Mouse (Mus musculus) MEL (cell line): ENCODE results near the gene Olfr591. TPM values are rescaled to one million over a fixed set of nuclear protein-coding genes. Genes with fewer than 3 reads are reported as not detected.
"Not testable (repeated sequence)": the region's sequence is repeated elsewhere in the genome, so short reads cannot be mapped to it uniquely, and the experiment has no call there.

Experiments
- DNase-seq: peaks from one replicate; pipeline ENCODE4 v3.0.0; 2011; ENCODE audit warnings: low read depth, low spot score
- H3K27ac ChIP-seq: 2 replicates; pipeline ENCODE4 v1.5.1; 2012; ENCODE audit warnings: low read depth, mild to moderate bottlenecking, control low read depth, low read length, moderate library complexity; ENCODE audit not compliant: control insufficient read depth
- H3K27me3 ChIP-seq, 2 experiments: fragments of 150-350 bp in 1 of 2; sonication (generic) in 1 of 2; 2 replicates each; pipeline ENCODE4 v1.6.1; 2012; ENCODE audit warnings: low read length in 2 of 2, mild to moderate bottlenecking in 2 of 2, improper control_type of control experiment in 1 of 2, moderate library complexity in 1 of 2; ENCODE audit not compliant: insufficient read depth in 2 of 2, control insufficient read depth in 1 of 2
- H3K36me3 ChIP-seq, 2 experiments: 2 replicates each; pipeline ENCODE4 v1.6.1; 2012 to 2014; ENCODE audit warnings: low read length in 2 of 2, improper control_type of control experiment in 1 of 2, inconsistent platforms in 1 of 2, mild to moderate bottlenecking in 1 of 2; ENCODE audit not compliant: insufficient read depth in 2 of 2, control insufficient read depth in 1 of 2
- H3K4me1 ChIP-seq, 2 experiments: fragments of 150-350 bp in 1 of 2; sonication (generic) in 1 of 2; 2 replicates each; pipeline ENCODE4 v1.6.1; 2012; ENCODE audit warnings: low read length in 2 of 2, improper control_type of control experiment in 1 of 2, mild to moderate bottlenecking in 1 of 2; ENCODE audit not compliant: insufficient read depth in 2 of 2, control insufficient read depth in 1 of 2
- H3K4me3 ChIP-seq, 2 experiments: fragments of 150-350 bp in 1 of 2; sonication (generic) in 1 of 2; 2 replicates each; pipeline ENCODE4 v1.5.1; 2012; ENCODE audit warnings: low read depth in 2 of 2, low read length in 2 of 2, mild to moderate bottlenecking in 2 of 2, moderate library complexity in 2 of 2, control low read depth in 1 of 2, improper control_type of control experiment in 1 of 2; ENCODE audit not compliant: control insufficient read depth in 1 of 2, insufficient read depth in 1 of 2
- H3K79me2 ChIP-seq: 2 replicates; pipeline ENCODE4 v1.6.1; 2012; ENCODE audit warnings: mild to moderate bottlenecking, low read length, moderate library complexity; ENCODE audit not compliant: control insufficient read depth, poor library complexity, insufficient read depth
- H3K9ac ChIP-seq: 2 replicates; pipeline ENCODE4 v1.6.1; 2012; ENCODE audit warnings: low read depth, mild to moderate bottlenecking, control low read depth, low read length, moderate library complexity; ENCODE audit not compliant: control insufficient read depth, poor library complexity, severe bottlenecking
- H3K9me3 ChIP-seq: fragments of 150-350 bp; sonication (generic); replicated peaks from 2 replicates; pipeline ENCODE4 v1.6.1; 2012; ENCODE audit warnings: mild to moderate bottlenecking, low read length, improper control_type of control experiment, moderate library complexity; ENCODE audit not compliant: insufficient read depth
- EP300 ChIP-seq, 2 experiments: IDR thresholded peaks; 2 replicates each; pipeline ENCODE4 v1.6.1; 2011; ENCODE audit warnings: improper control_type of control experiment in 2 of 2, low read length in 2 of 2, low read depth in 1 of 2, mild to moderate bottlenecking in 1 of 2
- MAFK ChIP-seq: IDR thresholded peaks from 2 replicates; pipeline ENCODE4 v1.6.1; 2011; ENCODE audit warnings: low read depth, mild to moderate bottlenecking, low read length, improper control_type of control experiment, borderline replicate concordance
- MAX ChIP-seq: IDR thresholded peaks from 2 replicates; pipeline ENCODE4 v1.6.1; 2011; ENCODE audit warnings: low read length, improper control_type of control experiment
- MEF2A ChIP-seq: IDR thresholded peaks from 2 replicates; pipeline ENCODE4 v1.6.1; 2014; ENCODE audit warnings: low read depth, mild to moderate bottlenecking, inconsistent platforms, low read length, improper control_type of control experiment; ENCODE audit not compliant: poor library complexity, insufficient replicate concordance, severe bottlenecking; ENCODE audit errors: extremely low read depth
- MXI1 ChIP-seq: IDR thresholded peaks from 2 replicates; pipeline ENCODE4 v1.6.1; 2011; ENCODE audit warnings: mild to moderate bottlenecking, low read depth, low read length, improper control_type of control experiment
- MYC ChIP-seq: IDR thresholded peaks from 2 replicates; pipeline ENCODE4 v1.6.1; 2011; ENCODE audit warnings: low read depth, mild to moderate bottlenecking, low read length, improper control_type of control experiment, moderate library complexity
- RCOR1 ChIP-seq: IDR thresholded peaks from 2 replicates; pipeline ENCODE4 v1.6.1; 2012; ENCODE audit warnings: low read depth, mild to moderate bottlenecking, inconsistent platforms, low read length, improper control_type of control experiment
- UBTF ChIP-seq: IDR thresholded peaks from 2 replicates; pipeline ENCODE4 v1.6.1; 2012; ENCODE audit warnings: low read depth, mild to moderate bottlenecking, inconsistent platforms, low read length, improper control_type of control experiment, moderate library complexity, borderline replicate concordance; ENCODE audit not compliant: insufficient read depth
- USF2 ChIP-seq, 2 experiments: IDR thresholded peaks; 2 replicates each; pipeline ENCODE4 v1.6.1; 2011 to 2012; ENCODE audit warnings: improper control_type of control experiment in 2 of 2, low read length in 2 of 2, borderline replicate concordance in 1 of 2, inconsistent platforms in 1 of 2, low read depth in 1 of 2, mild to moderate bottlenecking in 1 of 2; ENCODE audit not compliant: insufficient read depth in 1 of 2
- ZC3H11A ChIP-seq: IDR thresholded peaks from 2 replicates; pipeline ENCODE4 v1.6.1; 2012; ENCODE audit warnings: low read depth, mild to moderate bottlenecking, inconsistent platforms, low read length, improper control_type of control experiment
- ZKSCAN1 ChIP-seq: IDR thresholded peaks from 2 replicates; pipeline ENCODE4 v1.6.1; 2012; ENCODE audit warnings: low read depth, mild to moderate bottlenecking, inconsistent platforms, low read length, improper control_type of control experiment, moderate library complexity
- ZMIZ1 ChIP-seq: IDR thresholded peaks from 2 replicates; pipeline ENCODE4 v1.6.1; 2012; ENCODE audit warnings: low read depth, mild to moderate bottlenecking, inconsistent platforms, low read length, improper control_type of control experiment, moderate library complexity
- ZNF384 ChIP-seq: IDR thresholded peaks from 2 replicates; pipeline ENCODE4 v1.6.1; 2012; ENCODE audit warnings: low read depth, mild to moderate bottlenecking, inconsistent platforms, low read length, improper control_type of control experiment
- polyA plus RNA-seq, 2 experiments: library from polyadenylated mRNA; stranded (reverse) in 1 of 2; unstranded in 1 of 2; fragments of >175 nt in 1 of 2; fragments of >200 nt in 1 of 2; gene quantifications; 2 replicates each; pipeline versions ENCODE4 v1.2.1 to v1.2.4; 2012; ENCODE audit warnings: low replicate concordance in 2 of 2, low read depth in 1 of 2; ENCODE audit not compliant: insufficient read length in 2 of 2, insufficient read depth in 1 of 2, missing spikeins in 1 of 2
- total RNA-seq: library from RNA; depleted of rRNA; stranded (reverse); fragments of 300-350 nt; gene quantifications from 2 replicates; pipeline ENCODE4 v1.2.3, GENCODE M21; 2012; rRNA removed

The Olfr591 gene
- total RNA-seq, result not detected in 2 replicates
- polyA plus RNA-seq, result not detected

GRCm38 (mm10) chr7:103178240-103178639 is at the start of gene Olfr591:
Olfr591 (minus strand) TSS chr7:103178340.
- H3K27ac ChIP-seq, result no peak within 1 kb of the TSS
- H3K9me3 ChIP-seq, result no peaks in the 10 kb centered on the region
- H3K36me3 ChIP-seq, result no peaks in the 10 kb centered on the region
- H3K9ac ChIP-seq, result no peak within 1 kb of the TSS
- H3K27me3 ChIP-seq, result no peaks in the 10 kb centered on the region
- H3K4me3 ChIP-seq, result no peak within 1 kb of the TSS
- DNase-seq, result no peak
- no peaks in the 10 kb centered on the region for H3K4me1 ChIP-seq
- no peaks in the 10 kb centered on the region for H3K79me2 ChIP-seq
- TF ChIP-seq MAFK, result no peak
- TF ChIP-seq ZNF384, result no peak
- no peak for TF ChIP-seq MYC
- no peak for TF ChIP-seq MXI1

GRCm38 (mm10) chr7:103216696-103217095 is 38.6 kb upstream of the Olfr591 start, which contains the start of gene Olfr594:
Olfr594 (plus strand) TSS chr7:103216996.
- no peak for TF ChIP-seq UBTF
- TF ChIP-seq RCOR1, result no peak
- TF ChIP-seq EP300 (IDR thresholded peaks at IDR 0.05; ENCODE audit: low read depth in 1 of 2, low read length in 2 of 2), result no peak
- no peak for TF ChIP-seq ZMIZ1
- no peak for DNase-seq
- no peaks in the 10 kb centered on the region for H3K36me3 ChIP-seq

GRCm38 (mm10) chr7:103212050-103212449 is 33.9 kb upstream of the Olfr591 start:
- not testable (repeated sequence) for H3K4me1 ChIP-seq, H3K36me3 ChIP-seq, H3K27me3 ChIP-seq, H3K4me3 ChIP-seq, H3K27ac ChIP-seq, H3K79me2 ChIP-seq, H3K9ac ChIP-seq, DNase-seq, H3K9me3 ChIP-seq

More at GRCm38 (mm10) chr7:103216696-103217095, 38.6 kb upstream of the Olfr591 start, which contains the start of gene Olfr594:
- no peaks in the 10 kb centered on the region for H3K27me3 ChIP-seq
- H3K4me1 ChIP-seq, result no peaks in the 10 kb centered on the region
- no peaks in the 10 kb centered on the region for H3K79me2 ChIP-seq
- H3K9ac ChIP-seq, result no peak within 1 kb of the TSS
- H3K27ac ChIP-seq, result no peak within 1 kb of the TSS
- no peak within 1 kb of the TSS for H3K4me3 ChIP-seq
- H3K9me3 ChIP-seq, result no peaks in the 10 kb centered on the region

GRCm38 (mm10) chr7:103211562-103211961 is 33.4 kb upstream of the Olfr591 start, which contains the start of gene Olfr593:
Olfr593 (plus strand) TSS chr7:103211862.
- Histone ChIP-seq H3K9me3 (no peaks in the 10 kb centered on the region), H3K36me3 (no peaks in the 10 kb centered on the region), H3K4me3 (no peak within 1 kb of the TSS), H3K79me2 (no peaks in the 10 kb centered on the region), H3K27ac (no peak within 1 kb of the TSS), H3K27me3 (no peaks in the 10 kb centered on the region), H3K4me1 (no peaks in the 10 kb centered on the region), H3K9ac (no peak within 1 kb of the TSS)
- TF ChIP-seq MAX (no peak), EP300 (IDR thresholded peaks at IDR 0.05; ENCODE audit: low read depth in 1 of 2, low read length in 2 of 2) (no peak), ZKSCAN1 (no peak), MEF2A (no peak), USF2 (IDR thresholded peaks at IDR 0.05; ENCODE audit: borderline replicate concordance in 1 of 2, insufficient read depth in 1 of 2, low read depth in 1 of 2, low read length in 2 of 2) (no peak), ZC3H11A (no peak)
- DNase-seq, result no peak

GRCm38 (mm10) chr7:103184503-103184902 is 6.4 kb upstream of the Olfr591 start, which contains the start of gene Olfr592:
Olfr592 (plus strand) TSS chr7:103184803.
- not testable (repeated sequence) for H3K27me3 ChIP-seq, H3K36me3 ChIP-seq, H3K9me3 ChIP-seq, H3K4me1 ChIP-seq, DNase-seq, H3K79me2 ChIP-seq, H3K4me3 ChIP-seq, H3K9ac ChIP-seq, H3K27ac ChIP-seq
